Mouse (Mus musculus): Measurements from ENCODE around the gene Rnase2b.
"Not testable (repeated sequence)": the region's sequence is repeated elsewhere in the genome, so short reads cannot be mapped to it uniquely, and the experiment has no call there.

Gene Rnase2b

GRCm38 (mm10) chr14:51161976-51162375 lies at the start of gene Rnase2b:
Gene Rnase2b, plus strand, starts transcription at chr14:51162260.
- DNase-seq (ENCODE audit: low spot score), result not testable (repeated sequence)

- no peak for DNase-seq (ENCODE audit: low spot score)
Measured at GRCm38 (mm10) chr14:51113476-51113875, 48.6 kb upstream of the Rnase2b start.

GRCm38 (mm10) chr14:51113916-51114560 lies 48.0 kb upstream of the Rnase2b start, which contains the start of gene Eddm3b:
Gene Eddm3b, plus strand, starts transcription at chr14:51114426.
- no peak for DNase-seq (ENCODE audit: low spot score)

GRCm38 (mm10) chr14:51125684-51126083 lies 36.4 kb upstream of the Rnase2b start:
- no peak for DNase-seq (ENCODE audit: low spot score)

- no peak for DNase-seq (ENCODE audit: low spot score)
Measured at GRCm38 (mm10) chr14:51127648-51128258, 34.3 kb upstream of the Rnase2b start.

- no peak for DNase-seq (ENCODE audit: low spot score)
Measured at GRCm38 (mm10) chr14:51128775-51129623, 33.1 kb upstream of the Rnase2b start.

GRCm38 (mm10) chr14:51129624-51129975 lies 32.5 kb upstream of the Rnase2b start:
- no peak for DNase-seq (ENCODE audit: low spot score)

- no peak for DNase-seq (ENCODE audit: low spot score)
Measured at GRCm38 (mm10) chr14:51130315-51130940, 31.6 kb upstream of the Rnase2b start.

GRCm38 (mm10) chr14:51131086-51131815 lies 30.8 kb upstream of the Rnase2b start:
- no peak for DNase-seq (ENCODE audit: low spot score)

- DNase-seq (ENCODE audit: low spot score), result no peak
Measured at GRCm38 (mm10) chr14:51132372-51132771, 29.7 kb upstream of the Rnase2b start.

- no peak for DNase-seq (ENCODE audit: low spot score)
Measured at GRCm38 (mm10) chr14:51140342-51140741, 21.7 kb upstream of the Rnase2b start.

GRCm38 (mm10) chr14:51142119-51142518 lies 19.9 kb upstream of the Rnase2b start:
- DNase-seq (ENCODE audit: low spot score), result no peak

GRCm38 (mm10) chr14:51142568-51142967 lies 19.5 kb upstream of the Rnase2b start:
- DNase-seq (ENCODE audit: low spot score), result no peak

GRCm38 (mm10) chr14:51143287-51143686 lies 18.8 kb upstream of the Rnase2b start:
- DNase-seq (ENCODE audit: low spot score), result no peak

- DNase-seq (ENCODE audit: low spot score), result no peak
Measured at GRCm38 (mm10) chr14:51143937-51144336, 18.1 kb upstream of the Rnase2b start.

GRCm38 (mm10) chr14:51144451-51144850 lies 17.6 kb upstream of the Rnase2b start:
- no peak for DNase-seq (ENCODE audit: low spot score)

- no peak for DNase-seq (ENCODE audit: low spot score)
Measured at GRCm38 (mm10) chr14:51145521-51145920, 16.5 kb upstream of the Rnase2b start.

- no peak for DNase-seq (ENCODE audit: low spot score)
Measured at GRCm38 (mm10) chr14:51146685-51147084, 15.4 kb upstream of the Rnase2b start, which contains the start of gene Rnase1. Gene Rnase1, minus strand, starts transcription at chr14:51146785.

GRCm38 (mm10) chr14:51148006-51148405 lies 14.1 kb upstream of the Rnase2b start:
- DNase-seq (ENCODE audit: low spot score), result no peak

GRCm38 (mm10) chr14:51149164-51149563 lies 12.9 kb upstream of the Rnase2b start:
- no peak for DNase-seq (ENCODE audit: low spot score)

- DNase-seq (ENCODE audit: low spot score), result no peak
Measured at GRCm38 (mm10) chr14:51150206-51150831, 11.7 kb upstream of the Rnase2b start.
